Mouse (Mus musculus) midbrain, embryonic 15.5 days (tissue): ENCODE measurements around the gene Olfr629. TPM values are rescaled to one million over a fixed set of nuclear protein-coding genes. Genes with fewer than 3 reads are reported as not detected.
"Not testable (repeated sequence)": the region's sequence is repeated elsewhere in the genome, so short reads cannot be mapped to it uniquely, and the experiment has no call there.

Experiments
- ATAC-seq: fragments of 200-750 bp; cut with Nextera tagmentation; replicated peaks from 2 replicates; pipeline ENCODE4 v1.8.0; 2017; ENCODE audit warnings: moderate TSS enrichment
- H3K27ac ChIP-seq: fragments of 300-500 bp; sonication (generic); 2 replicates; pipeline ENCODE4 v1.5.1; 2015; ENCODE audit warnings: mild to moderate bottlenecking, inconsistent platforms
- H3K27me3 ChIP-seq: fragments of 300-500 bp; sonication (generic); replicated peaks from 2 replicates; pipeline ENCODE4 v1.6.1; 2015; ENCODE audit warnings: inconsistent platforms
- H3K36me3 ChIP-seq: fragments of 300-500 bp; sonication (generic); replicated peaks from 2 replicates; pipeline ENCODE4 v1.6.1; 2015; ENCODE audit warnings: inconsistent platforms
- H3K4me1 ChIP-seq: fragments of 300-500 bp; sonication (generic); 2 replicates; pipeline ENCODE4 v1.6.1; 2015; ENCODE audit warnings: inconsistent platforms
- H3K4me2 ChIP-seq: fragments of 300-500 bp; sonication (generic); 2 replicates; pipeline ENCODE4 v1.6.1; 2015; ENCODE audit warnings: inconsistent platforms, mild to moderate bottlenecking, moderate library complexity
- H3K4me3 ChIP-seq: fragments of 300-500 bp; sonication (generic); 2 replicates; pipeline ENCODE4 v1.5.1; 2015; ENCODE audit warnings: mild to moderate bottlenecking, inconsistent platforms
- H3K9ac ChIP-seq: fragments of 300-500 bp; sonication (generic); 2 replicates; pipeline ENCODE4 v1.6.1; 2015; ENCODE audit warnings: mild to moderate bottlenecking, inconsistent platforms
- H3K9me3 ChIP-seq: fragments of 300-500 bp; sonication (generic); 2 replicates; pipeline ENCODE4 v1.6.1; 2016; ENCODE audit warnings: inconsistent platforms
- WGBS: fragments of 180-500 bp; shearing (Covaris S2); methylation state at CpG from one replicate; pipeline ENCODE4 v1.1.7; 2015; ENCODE audit warnings: mixed read lengths; 5-methylcytosine and 5-hydroxymethylcytosine counted together
- polyA plus RNA-seq: library from polyadenylated mRNA; unstranded; fragments of >200 nt; fragmentation: Nextera tagmentation; extraction: Ambion mirVana; gene quantifications from 2 replicates; pipeline ENCODE4 v1.2.1, GENCODE M21; 2015

Gene Olfr629
- polyA plus RNA-seq, result not detected in 2 replicates

GRCm38 (mm10) chr7:103744843-103745242, at the start of gene Olfr629:
TSS of gene Olfr629 (minus strand) at chr7:103744943.
- ATAC-seq, result no peak
- Histone ChIP-seq H3K4me1 (no peaks in the 10 kb centered on the region), H3K4me3 (no peak within 1 kb of the TSS), H3K9ac (no peak within 1 kb of the TSS), H3K36me3 (no peaks in the 10 kb centered on the region), H3K9me3 (no peaks in the 10 kb centered on the region; the same call in 1 of the 2 replicates), H3K27me3 (no peaks in the 10 kb centered on the region), H3K4me2 (no peak within 1 kb of the TSS), H3K27ac (no peak within 1 kb of the TSS)
- WGBS, result 74% methylated on average over 2 of the region's 2 CpGs

- no peak for ATAC-seq
- no peak overlapping the region for H3K9ac ChIP-seq
- H3K4me1 ChIP-seq, result no peaks in the 10 kb centered on the region
- H3K36me3 ChIP-seq, result no peaks in the 10 kb centered on the region
- no peaks in the 10 kb centered on the region for H3K27me3 ChIP-seq
- H3K9me3 ChIP-seq, result no peaks in the 10 kb centered on the region
- H3K4me3 ChIP-seq, result no peak overlapping the region
- no peak overlapping the region for H3K27ac ChIP-seq
- H3K4me2 ChIP-seq, result no peak overlapping the region
- 23% methylated on average over 4 of the region's 4 CpGs for WGBS
Measured at GRCm38 (mm10) chr7:103792669-103793388, 48.1 kb upstream of the Olfr629 start.

GRCm38 (mm10) chr7:103791721-103792120, 47.0 kb upstream of the Olfr629 start, which contains the start of gene Olfr67:
TSS of gene Olfr67 (minus strand) at chr7:103791821.
- H3K4me3 ChIP-seq, result no peak within 1 kb of the TSS
- H3K9me3 ChIP-seq, result no peaks in the 10 kb centered on the region
- no peaks in the 10 kb centered on the region for H3K4me1 ChIP-seq
- no peaks in the 10 kb centered on the region for H3K27me3 ChIP-seq
- WGBS, result 78% methylated on average over 3 of the region's 3 CpGs
- no peak within 1 kb of the TSS for H3K9ac ChIP-seq
- H3K27ac ChIP-seq, result no peak within 1 kb of the TSS
- H3K4me2 ChIP-seq, result no peak within 1 kb of the TSS
- no peaks in the 10 kb centered on the region for H3K36me3 ChIP-seq
- no peak for ATAC-seq

GRCm38 (mm10) chr7:103779598-103779997, 34.9 kb upstream of the Olfr629 start, which contains the start of gene Olfr68:
TSS of gene Olfr68 (minus strand) at chr7:103779698.
- H3K9ac ChIP-seq, result no peak within 1 kb of the TSS
- WGBS, result 79% methylated on average over 3 of the region's 3 CpGs
- H3K27ac ChIP-seq, result no peak within 1 kb of the TSS
- H3K9me3 ChIP-seq, result no peaks in the 10 kb centered on the region
- H3K36me3 ChIP-seq, result no peaks in the 10 kb centered on the region
- no peak for ATAC-seq
- no peaks in the 10 kb centered on the region for H3K27me3 ChIP-seq
- H3K4me3 ChIP-seq, result no peak within 1 kb of the TSS
- no peak within 1 kb of the TSS for H3K4me2 ChIP-seq
- H3K4me1 ChIP-seq, result no peaks in the 10 kb centered on the region

GRCm38 (mm10) chr7:103777652-103778051, 32.9 kb upstream of the Olfr629 start:
- H3K4me3 ChIP-seq, H3K27ac ChIP-seq, H3K4me2 ChIP-seq, H3K36me3 ChIP-seq, ATAC-seq, H3K9ac ChIP-seq, H3K9me3 ChIP-seq, H3K27me3 ChIP-seq, H3K4me1 ChIP-seq: not testable (repeated sequence)
- 91% methylated on average over 4 of the region's 4 CpGs for WGBS

GRCm38 (mm10) chr7:103771494-103771893, 26.8 kb upstream of the Olfr629 start, which contains the start of gene Olfr69:
TSS of gene Olfr69 (minus strand) at chr7:103771594.
- Histone ChIP-seq H3K9ac (no peak within 1 kb of the TSS), H3K27ac (no peak within 1 kb of the TSS), H3K27me3 (no peaks in the 10 kb centered on the region), H3K36me3 (no peaks in the 10 kb centered on the region), H3K4me2 (no peak within 1 kb of the TSS), H3K9me3 (no peaks in the 10 kb centered on the region), H3K4me3 (no peak within 1 kb of the TSS), H3K4me1 (no peaks in the 10 kb centered on the region)
- 74% methylated on average over 2 of the region's 2 CpGs for WGBS
- no peak for ATAC-seq

GRCm38 (mm10) chr7:103767687-103768086, 22.9 kb upstream of the Olfr629 start:
- H3K27ac ChIP-seq, H3K4me3 ChIP-seq, H3K27me3 ChIP-seq, H3K4me2 ChIP-seq, H3K9me3 ChIP-seq, H3K36me3 ChIP-seq, H3K4me1 ChIP-seq, H3K9ac ChIP-seq, ATAC-seq: not testable (repeated sequence)
- WGBS, result 94% methylated on average over 6 of the region's 6 CpGs

- H3K27ac ChIP-seq, ATAC-seq: not testable (repeated sequence)
- WGBS, result 86% methylated on average over 6 of the region's 6 CpGs
Measured at GRCm38 (mm10) chr7:103762212-103762611, 17.5 kb upstream of the Olfr629 start.

GRCm38 (mm10) chr7:103757233-103757632, 12.5 kb upstream of the Olfr629 start, which contains the start of gene Olfr630:
TSS of gene Olfr630 (minus strand) at chr7:103757333.
- ATAC-seq, result no peak
- no peak within 1 kb of the TSS for H3K4me2 ChIP-seq
- H3K9ac ChIP-seq, result no peak within 1 kb of the TSS
- H3K4me1 ChIP-seq, result no peaks in the 10 kb centered on the region
- no peak within 1 kb of the TSS for H3K4me3 ChIP-seq
- no peaks in the 10 kb centered on the region for H3K36me3 ChIP-seq
- H3K27ac ChIP-seq, result no peak within 1 kb of the TSS
- H3K9me3 ChIP-seq, result no peaks in the 10 kb centered on the region
- WGBS, result 41% methylated on average over 2 of the region's 2 CpGs
- H3K27me3 ChIP-seq, result no peaks in the 10 kb centered on the region

More at GRCm38 (mm10) chr7:103762212-103762611, 17.5 kb upstream of the Olfr629 start:
- H3K4me3 ChIP-seq, H3K9me3 ChIP-seq, H3K4me1 ChIP-seq, H3K36me3 ChIP-seq, H3K27me3 ChIP-seq, H3K4me2 ChIP-seq, H3K9ac ChIP-seq: not testable (repeated sequence)

- WGBS, result 90% methylated on average over 1 of the region's 1 CpGs
- Histone ChIP-seq H3K27ac (no peak within 1 kb of the TSS), H3K4me2 (no peak within 1 kb of the TSS), H3K36me3 (no peaks in the 10 kb centered on the region), H3K9ac (no peak within 1 kb of the TSS), H3K4me1 (no peaks in the 10 kb centered on the region), H3K4me3 (no peak within 1 kb of the TSS), H3K27me3 (no peaks in the 10 kb centered on the region), H3K9me3 (no peaks in the 10 kb centered on the region)
- no peak for ATAC-seq
Measured at GRCm38 (mm10) chr7:103730074-103730473, 14.7 kb downstream of the Olfr629 start, which contains the start of gene Olfr628. TSS of gene Olfr628 (plus strand) at chr7:103730374.

- ATAC-seq, H3K9me3 ChIP-seq: not testable (repeated sequence)
Measured at GRCm38 (mm10) chr7:103716398-103716797, 28.3 kb downstream of the Olfr629 start.

GRCm38 (mm10) chr7:103714371-103714770, 30.4 kb downstream of the Olfr629 start, which contains the start of gene Olfr243:
TSS of gene Olfr243 (plus strand) at chr7:103714671.
- Histone ChIP-seq H3K4me1 (no peaks in the 10 kb centered on the region), H3K36me3 (no peaks in the 10 kb centered on the region), H3K27ac (no peak within 1 kb of the TSS), H3K4me2 (no peak within 1 kb of the TSS), H3K27me3 (no peaks in the 10 kb centered on the region), H3K9me3 (no peaks in the 10 kb centered on the region), H3K9ac (no peak within 1 kb of the TSS), H3K4me3 (no peak within 1 kb of the TSS)
- ATAC-seq, result no peak

More at GRCm38 (mm10) chr7:103716398-103716797, 28.3 kb downstream of the Olfr629 start:
- H3K4me2 ChIP-seq, H3K4me1 ChIP-seq, H3K36me3 ChIP-seq, H3K9ac ChIP-seq, H3K27me3 ChIP-seq, H3K27ac ChIP-seq, H3K4me3 ChIP-seq: not testable (repeated sequence)
- 89% methylated on average over 1 of the region's 1 CpGs for WGBS

GRCm38 (mm10) chr7:103712024-103712423, 32.7 kb downstream of the Olfr629 start:
- Histone ChIP-seq H3K4me3 (no peak overlapping the region), H3K27me3 (no peaks in the 10 kb centered on the region), H3K4me1 (no peaks in the 10 kb centered on the region), H3K4me2 (no peak overlapping the region), H3K27ac (no peak overlapping the region), H3K36me3 (no peaks in the 10 kb centered on the region), H3K9ac (no peak overlapping the region), H3K9me3 (no peaks in the 10 kb centered on the region)
- WGBS, result 29% methylated on average over 2 of the region's 2 CpGs
- ATAC-seq, result no peak
